Mouse (Mus musculus): Measurements from ENCODE around the gene Lhfpl4. TPM values are rescaled to one million over a fixed set of nuclear protein-coding genes. Genes with fewer than 3 reads are reported as not detected.

Gene Lhfpl4
- polyA plus RNA-seq, 2 experiments: not detected

DNA sequence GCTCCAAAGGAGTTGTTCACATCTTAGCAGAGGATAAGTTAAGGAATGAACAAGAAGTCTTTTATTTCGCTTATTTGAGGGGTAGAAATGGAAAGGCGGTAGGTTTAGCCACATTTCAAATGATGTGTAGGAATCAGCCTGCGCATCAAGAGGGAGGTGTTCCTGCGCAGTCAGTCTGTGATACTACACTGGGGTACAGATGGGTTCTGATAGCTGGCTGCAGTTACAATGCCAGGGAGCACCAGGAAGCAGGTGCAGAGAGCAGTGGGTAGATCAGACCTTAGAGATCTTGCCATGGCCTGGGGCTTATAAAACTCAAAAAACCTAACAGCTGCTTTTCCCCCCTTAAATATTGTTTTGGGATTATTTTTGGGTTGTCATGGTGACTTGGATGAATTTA lies 49.9 kb downstream of the Lhfpl4 start:
- no peak for DNase-seq (ENCODE audit: low read depth in 3 of 3, low spot score in 3 of 3)
- H3K27ac ChIP-seq: no peak overlapping the region
- H3K4me2 ChIP-seq (ENCODE audit: low read depth): no peak overlapping the region
- H3K9ac ChIP-seq (replicated peaks): no peak overlapping the region
- no peaks in the 10 kb centered on the region for H3K9me3 ChIP-seq (ENCODE audit: control insufficient read depth, low read length)
- H3K27me3 ChIP-seq (ENCODE audit: control insufficient read depth, insufficient read depth, low read length): no peaks in the 10 kb centered on the region
- no peak for ATAC-seq (ENCODE audit: insufficient read depth)
- no peaks in the 10 kb centered on the region for H3K4me1 ChIP-seq (replicated peaks; ENCODE audit: control insufficient read depth in 2 of 2, insufficient read depth in 2 of 2, low read length in 1 of 2)
- peaks cover 62% of the 10 kb centered on the region for H3K36me3 ChIP-seq (replicated peaks; ENCODE audit: control insufficient read depth, insufficient read depth, low read depth)
- no peak overlapping the region for H3K4me3 ChIP-seq (ENCODE audit: insufficient read depth in 1 of 2, low read depth in 2 of 2, low read length in 2 of 2)
- 79% methylated on average over 4 of the region's 4 CpGs for WGBS (ENCODE audit: insufficient replicate concordance)
- TF ChIP-seq CTCF (IDR thresholded peaks at IDR 0.05; ENCODE audit: low read depth): no peak

DNA sequence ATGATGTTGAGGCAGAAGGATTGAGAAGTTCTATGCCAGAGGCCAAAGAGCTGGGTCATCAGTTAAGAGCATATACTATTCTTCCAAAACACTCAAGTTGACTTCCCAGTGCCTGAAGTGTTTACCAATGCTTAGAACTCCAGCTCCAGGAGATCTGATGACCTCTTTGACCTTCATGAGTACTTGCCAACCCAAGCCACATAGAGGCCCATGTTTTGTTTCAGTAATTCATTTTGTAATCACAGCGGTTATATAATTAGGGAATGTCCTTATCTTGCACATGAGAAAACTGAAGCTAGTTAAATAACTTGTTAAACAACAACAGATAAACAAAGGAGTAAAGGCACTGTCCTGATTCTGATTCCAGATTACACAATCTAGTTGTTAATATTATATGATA lies 50.4 kb downstream of the Lhfpl4 start:
- Histone ChIP-seq H3K27ac (no peak overlapping the region), H3K4me3 (ENCODE audit: insufficient read depth in 1 of 2, low read depth in 2 of 2, low read length in 2 of 2) (no peak overlapping the region), H3K4me2 (ENCODE audit: low read depth) (no peak overlapping the region), H3K9ac (replicated peaks) (no peak overlapping the region), H3K27me3 (ENCODE audit: control insufficient read depth, insufficient read depth, low read length) (no peaks in the 10 kb centered on the region), H3K9me3 (ENCODE audit: control insufficient read depth, low read length) (no peaks in the 10 kb centered on the region), H3K4me1 (replicated peaks; ENCODE audit: control insufficient read depth in 2 of 2, insufficient read depth in 2 of 2, low read length in 1 of 2) (no peaks in the 10 kb centered on the region), H3K36me3 (replicated peaks; ENCODE audit: control insufficient read depth, insufficient read depth, low read depth) (peaks cover 59% of the 10 kb centered on the region)
- no peak for ATAC-seq (ENCODE audit: insufficient read depth)
- WGBS (ENCODE audit: insufficient replicate concordance): 86% methylated on average over 1 of the region's 1 CpGs
- DNase-seq (ENCODE audit: low read depth in 3 of 3, low spot score in 3 of 3): no peak
- no peak for TF ChIP-seq CTCF (IDR thresholded peaks at IDR 0.05; ENCODE audit: low read depth)
- TF ChIP-seq EP300 (IDR thresholded peaks at IDR 0.05; ENCODE audit: low read depth): no peak

DNA sequence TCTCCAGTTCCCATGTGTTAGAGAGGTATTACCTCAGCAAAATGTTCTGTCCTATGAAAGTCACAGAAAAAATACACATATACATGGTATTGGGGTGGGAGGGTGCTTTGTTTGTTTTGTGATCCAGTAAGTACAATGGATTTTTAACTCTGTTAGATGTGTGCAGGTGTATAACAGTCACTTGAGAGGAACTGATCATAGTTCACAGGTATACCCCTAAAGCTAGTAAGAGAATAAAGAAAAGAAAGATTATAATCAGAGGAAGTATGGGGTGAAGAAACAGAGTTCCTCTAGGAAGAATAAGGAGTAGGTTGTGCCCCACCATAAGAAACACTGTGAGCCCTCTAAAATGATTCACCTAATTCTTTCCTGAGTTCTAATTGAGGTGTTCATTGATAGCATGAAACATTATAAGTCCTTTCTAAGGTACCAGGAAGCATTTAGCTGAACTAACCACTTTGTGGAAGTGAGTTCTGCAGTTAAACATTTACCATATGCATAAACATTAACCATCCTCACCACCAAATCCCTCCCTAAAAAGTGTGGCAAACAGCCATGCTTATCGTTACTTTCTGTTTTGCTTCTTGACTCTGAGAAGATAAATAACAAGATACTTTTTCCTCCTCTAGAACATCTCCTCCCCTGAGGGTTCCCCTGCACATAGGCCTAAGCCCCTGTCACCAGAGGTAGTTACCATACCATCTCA lies 53.6 kb downstream of the Lhfpl4 start:
- no peaks in the 10 kb centered on the region for H3K9me3 ChIP-seq (ENCODE audit: control insufficient read depth, low read length)
- DNase-seq (ENCODE audit: low read depth in 3 of 3, low spot score in 3 of 3) (no peak), ATAC-seq (ENCODE audit: insufficient read depth) (no peak)

DNA sequence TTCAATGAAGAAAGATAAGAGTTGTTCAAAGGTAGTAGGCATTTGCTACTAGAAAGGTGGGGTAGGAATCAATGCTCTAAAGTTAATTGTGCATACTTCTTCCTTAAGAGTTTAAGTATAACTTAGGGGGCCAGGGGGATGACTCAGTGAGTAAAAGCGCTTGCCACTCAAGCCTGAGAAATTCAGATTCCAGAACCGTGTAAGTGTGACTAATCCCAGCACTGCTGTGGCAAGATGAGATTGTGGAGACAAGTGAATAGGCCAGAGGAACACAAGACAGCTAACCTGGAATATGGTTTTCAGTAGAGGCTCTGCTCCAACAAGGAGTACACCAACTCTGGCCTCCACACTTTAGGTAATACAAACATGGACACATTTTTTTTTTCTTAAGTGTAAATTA lies 61.8 kb downstream of the Lhfpl4 start:
- Histone ChIP-seq H3K36me3 (replicated peaks; ENCODE audit: control insufficient read depth, insufficient read depth, low read depth) (peaks cover 30% of the 10 kb centered on the region), H3K4me2 (ENCODE audit: low read depth) (no peak overlapping the region), H3K4me1 (replicated peaks; ENCODE audit: control insufficient read depth in 2 of 2, insufficient read depth in 2 of 2, low read length in 1 of 2) (no peaks in the 10 kb centered on the region), H3K27me3 (ENCODE audit: control insufficient read depth, insufficient read depth, low read length) (no peaks in the 10 kb centered on the region), H3K9me3 (ENCODE audit: control insufficient read depth, low read length) (no peaks in the 10 kb centered on the region), H3K27ac (no peak overlapping the region), H3K4me3 (ENCODE audit: insufficient read depth in 1 of 2, low read depth in 2 of 2, low read length in 2 of 2) (no peak overlapping the region), H3K9ac (replicated peaks) (no peak overlapping the region)
- 75% methylated on average over 2 of the region's 2 CpGs for WGBS (ENCODE audit: insufficient replicate concordance)
- ATAC-seq (ENCODE audit: insufficient read depth) (no peak), DNase-seq (ENCODE audit: low read depth in 3 of 3, low spot score in 3 of 3) (no peak)
- TF ChIP-seq CTCF (IDR thresholded peaks at IDR 0.05; ENCODE audit: low read depth) (no peak), EP300 (IDR thresholded peaks at IDR 0.05; ENCODE audit: low read depth) (no peak)

More for the DNA sequence above, 53.6 kb downstream of the Lhfpl4 start:
- Histone ChIP-seq H3K4me3 (ENCODE audit: insufficient read depth in 1 of 2, low read depth in 2 of 2, low read length in 2 of 2) (no peak overlapping the region), H3K27me3 (ENCODE audit: control insufficient read depth, insufficient read depth, low read length) (no peaks in the 10 kb centered on the region), H3K27ac (no peak overlapping the region), H3K4me2 (ENCODE audit: low read depth) (peak overlapping the region; percentile 35), H3K36me3 (replicated peaks; ENCODE audit: control insufficient read depth, insufficient read depth, low read depth) (peaks cover 44% of the 10 kb centered on the region), H3K4me1 (replicated peaks; ENCODE audit: control insufficient read depth in 2 of 2, insufficient read depth in 2 of 2, low read length in 1 of 2) (no peaks in the 10 kb centered on the region), H3K9ac (replicated peaks) (no peak overlapping the region)
- 60% methylated on average over 1 of the region's 1 CpGs for WGBS (ENCODE audit: insufficient replicate concordance)
- no peak for TF ChIP-seq EP300 (IDR thresholded peaks at IDR 0.05; ENCODE audit: low read depth)
- TF ChIP-seq CTCF (IDR thresholded peaks at IDR 0.05; ENCODE audit: low read depth): no peak

DNA sequence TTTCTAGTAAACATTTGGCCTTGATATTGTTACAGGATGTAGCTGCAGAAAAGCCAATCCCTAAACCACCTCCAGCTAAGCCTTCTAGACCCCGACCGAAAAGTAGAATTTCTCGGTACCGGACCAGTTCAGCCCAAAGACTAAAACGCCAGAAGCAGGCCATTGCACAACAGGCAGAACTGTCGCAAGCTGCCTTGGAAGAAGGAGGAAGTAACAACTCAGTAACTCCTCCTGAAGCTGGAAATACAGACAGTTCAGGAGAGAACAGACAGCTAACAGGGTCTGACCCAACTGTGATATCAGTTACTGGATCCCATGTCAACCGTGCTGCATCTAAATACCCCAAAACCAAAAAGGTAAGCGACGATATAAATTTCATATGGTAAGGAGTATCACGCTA lies 74.4 kb downstream of the Lhfpl4 start:
- Histone ChIP-seq H3K36me3 (replicated peaks; ENCODE audit: control insufficient read depth, insufficient read depth, low read depth) (peaks cover 50% of the 10 kb centered on the region), H3K4me3 (ENCODE audit: insufficient read depth in 1 of 2, low read depth in 2 of 2, low read length in 2 of 2) (no peak overlapping the region), H3K27me3 (ENCODE audit: control insufficient read depth, insufficient read depth, low read length) (no peaks in the 10 kb centered on the region), H3K9me3 (ENCODE audit: control insufficient read depth, low read length) (no peaks in the 10 kb centered on the region), H3K4me1 (replicated peaks; ENCODE audit: control insufficient read depth in 2 of 2, insufficient read depth in 2 of 2, low read length in 1 of 2) (no peaks in the 10 kb centered on the region), H3K27ac (no peak overlapping the region), H3K9ac (replicated peaks) (no peak overlapping the region), H3K4me2 (ENCODE audit: low read depth) (no peak overlapping the region)
- DNase-seq (ENCODE audit: low read depth in 3 of 3, low spot score in 3 of 3): no peak
- no peak for ATAC-seq (ENCODE audit: insufficient read depth)
- no peak for TF ChIP-seq EP300 (IDR thresholded peaks at IDR 0.05; ENCODE audit: low read depth)
- 82% methylated on average over 10 of the region's 10 CpGs for WGBS (ENCODE audit: insufficient replicate concordance)

Other genes starting within 250 kb of the Lhfpl4 start
- gene Srgap3, start 248.1 kb downstream of the Lhfpl4 start, polyA plus RNA-seq (2012; rRNA removed): 0.26 and 0.27 TPM in 2 replicates
- gene Srgap3, start 248.1 kb downstream of the Lhfpl4 start, polyA plus RNA-seq (2014; fragmentation: Nextera tagmentation; extraction: Ambion mirVana): 0.20 and 0.35 TPM in 2 replicates
- 14.0 and 19.6 TPM in 2 replicates for gene Thumpd3, start 149.2 kb downstream of the Lhfpl4 start, polyA plus RNA-seq (2012; rRNA removed)
- 35.4 and 35.7 TPM in 2 replicates for gene Thumpd3, start 149.2 kb downstream of the Lhfpl4 start, polyA plus RNA-seq (2014; fragmentation: Nextera tagmentation; extraction: Ambion mirVana)
- gene Setd5, start 118.0 kb downstream of the Lhfpl4 start, polyA plus RNA-seq (2012; rRNA removed): 10.5 and 11.8 TPM in 2 replicates
- gene Setd5, start 118.0 kb downstream of the Lhfpl4 start, polyA plus RNA-seq (2014; fragmentation: Nextera tagmentation; extraction: Ambion mirVana): 14.1 and 16.2 TPM in 2 replicates
- gene Mtmr14, start 42.5 kb upstream of the Lhfpl4 start, polyA plus RNA-seq (2012; rRNA removed): 11.6 and 13.6 TPM in 2 replicates
- gene Mtmr14, start 42.5 kb upstream of the Lhfpl4 start, polyA plus RNA-seq (2014; fragmentation: Nextera tagmentation; extraction: Ambion mirVana): 16.0 and 17.0 TPM in 2 replicates
- gene Cpne9, start 86.9 kb upstream of the Lhfpl4 start, polyA plus RNA-seq (2012; rRNA removed): 0.02 TPM in 2 replicates
- not detected in 2 replicates for gene Cpne9, start 86.9 kb upstream of the Lhfpl4 start, polyA plus RNA-seq (2014; fragmentation: Nextera tagmentation; extraction: Ambion mirVana)
- gene Brpf1, start 111.8 kb upstream of the Lhfpl4 start, polyA plus RNA-seq (2012; rRNA removed): 9.4 and 11.7 TPM in 2 replicates
- 6.7 and 7.5 TPM in 2 replicates for gene Brpf1, start 111.8 kb upstream of the Lhfpl4 start, polyA plus RNA-seq (2014; fragmentation: Nextera tagmentation; extraction: Ambion mirVana)
- gene Ogg1, start 131.6 kb upstream of the Lhfpl4 start, polyA plus RNA-seq (2012; rRNA removed): 8.0 TPM in 2 replicates
- 4.5 and 5.1 TPM in 2 replicates for gene Ogg1, start 131.6 kb upstream of the Lhfpl4 start, polyA plus RNA-seq (2014; fragmentation: Nextera tagmentation; extraction: Ambion mirVana)
- gene Camk1, start 148.6 kb upstream of the Lhfpl4 start, polyA plus RNA-seq (2012; rRNA removed): 6.9 and 9.0 TPM in 2 replicates
- 16.3 and 19.7 TPM in 2 replicates for gene Camk1, start 148.6 kb upstream of the Lhfpl4 start, polyA plus RNA-seq (2014; fragmentation: Nextera tagmentation; extraction: Ambion mirVana)
- gene Tada3, start 182.5 kb upstream of the Lhfpl4 start, polyA plus RNA-seq (2012; rRNA removed): 10.3 and 15.1 TPM in 2 replicates
- gene Tada3, start 182.5 kb upstream of the Lhfpl4 start, polyA plus RNA-seq (2014; fragmentation: Nextera tagmentation; extraction: Ambion mirVana): 15.6 and 18.7 TPM in 2 replicates
- gene Arpc4, start 182.7 kb upstream of the Lhfpl4 start, polyA plus RNA-seq (2012; rRNA removed): 37.2 and 43.7 TPM in 2 replicates
- 102 and 103 TPM in 2 replicates for gene Arpc4, start 182.7 kb upstream of the Lhfpl4 start, polyA plus RNA-seq (2014; fragmentation: Nextera tagmentation; extraction: Ambion mirVana)
- gene Ttll3, start 193.9 kb upstream of the Lhfpl4 start, polyA plus RNA-seq (2012; rRNA removed): 1.6 and 2.3 TPM in 2 replicates
- 0.41 and 0.44 TPM in 2 replicates for gene Ttll3, start 193.9 kb upstream of the Lhfpl4 start, polyA plus RNA-seq (2014; fragmentation: Nextera tagmentation; extraction: Ambion mirVana)
- gene Rpusd3, start 224.0 kb upstream of the Lhfpl4 start, polyA plus RNA-seq (2012; rRNA removed): 8.1 and 12.8 TPM in 2 replicates
- 8.6 and 11.0 TPM in 2 replicates for gene Rpusd3, start 224.0 kb upstream of the Lhfpl4 start, polyA plus RNA-seq (2014; fragmentation: Nextera tagmentation; extraction: Ambion mirVana)
- 0.02 TPM in 2 replicates for gene Cidec, start 240.4 kb upstream of the Lhfpl4 start, polyA plus RNA-seq (2012; rRNA removed)
- gene Cidec, start 240.4 kb upstream of the Lhfpl4 start, polyA plus RNA-seq (2014; fragmentation: Nextera tagmentation; extraction: Ambion mirVana): 0.13 TPM in 1 of 2 replicates, not detected in the other
- 23.1 and 24.3 TPM in 2 replicates for gene Jagn1, start 247.2 kb upstream of the Lhfpl4 start, polyA plus RNA-seq (2012; rRNA removed)
- gene Jagn1, start 247.2 kb upstream of the Lhfpl4 start, polyA plus RNA-seq (2014; fragmentation: Nextera tagmentation; extraction: Ambion mirVana): 27.0 and 31.7 TPM in 2 replicates

All from liver, embryonic 14.5 days (tissue).